Mouse (Mus musculus) stomach, embryonic 14.5 days (tissue): ENCODE measurements at regions not wholly inside any gene's neighbourhood (a gene's known extent, or its start where the extent isn't known, plus 50 kb on each side); places are given as distances from the start of the nearest gene placed in this dataset.

ENCODE experiments used
- ATAC-seq: fragments of 200-750 bp; cut with Nextera tagmentation; 2 replicates; pipeline ENCODE4 v1.8.0; 2017; ENCODE audit warnings: low read depth, moderate TSS enrichment; ENCODE audit not compliant: insufficient number of reproducible peaks, insufficient read depth, low FRiP score
- H3K27ac ChIP-seq: fragments of 300-500 bp; sonication (generic); 2 replicates; pipeline ENCODE4 v1.5.1; 2014; ENCODE audit warnings: mild to moderate bottlenecking, low read length, moderate library complexity, mixed read lengths
- H3K27me3 ChIP-seq: fragments of 300-500 bp; sonication (generic); 2 replicates; pipeline ENCODE4 v1.6.1; 2014; ENCODE audit warnings: low read length, control low read depth, mixed read lengths; ENCODE audit not compliant: control insufficient read depth, insufficient read depth
- H3K36me3 ChIP-seq: fragments of 300-500 bp; sonication (generic); 2 replicates; pipeline ENCODE4 v1.6.1; 2014; ENCODE audit warnings: mild to moderate bottlenecking, control low read depth, low read length, moderate library complexity, mixed read lengths; ENCODE audit not compliant: control insufficient read depth, insufficient read depth
- H3K4me1 ChIP-seq: fragments of 300-500 bp; sonication (generic); 2 replicates; pipeline ENCODE4 v1.6.1; 2014; ENCODE audit warnings: low read length, control low read depth, mixed read lengths; ENCODE audit not compliant: control insufficient read depth, insufficient read depth
- H3K4me2 ChIP-seq: fragments of 300-500 bp; sonication (generic); replicated peaks from 2 replicates; pipeline ENCODE4 v1.6.1; 2014; ENCODE audit warnings: low read depth, low read length, control low read depth
- H3K4me3 ChIP-seq: fragments of 300-500 bp; sonication (generic); 2 replicates; pipeline ENCODE4 v1.5.1; 2014; ENCODE audit warnings: low read depth, low read length, control low read depth
- H3K9ac ChIP-seq: fragments of 300-500 bp; sonication (generic); replicated peaks from 2 replicates; pipeline ENCODE4 v1.6.1; 2014; ENCODE audit warnings: low read depth, mild to moderate bottlenecking, control low read depth, low read length, moderate library complexity, mixed read lengths
- H3K9me3 ChIP-seq: fragments of 300-500 bp; sonication (generic); 2 replicates; pipeline ENCODE4 v1.6.1; 2016; ENCODE audit warnings: low read depth, low read length, control low read depth; ENCODE audit not compliant: control insufficient read depth
- WGBS: fragments of 180-500 bp; shearing (Covaris S2); extraction: QIAGEN DNeasy Blood & Tissue Kit; methylation state at CpG from one replicate; pipeline ENCODE4 v1.1.7; 2014; 5-methylcytosine and 5-hydroxymethylcytosine counted together

GRCm38 (mm10) chr13:48171994-48172393 lies 89.0 kb upstream of the Id4 start:
- WGBS = 58% methylated on average over 3 of the region's 3 CpGs
- no peak for ATAC-seq

GRCm38 (mm10) chr13:48192476-48192875 lies 68.6 kb upstream of the Id4 start:
- no peak for ATAC-seq
- no peak overlapping the region for H3K9ac ChIP-seq
- H3K27ac ChIP-seq = no peak overlapping the region
- 78% methylated on average over 2 of the region's 2 CpGs for WGBS
- no peaks in the 10 kb centered on the region for H3K4me1 ChIP-seq
- H3K9me3 ChIP-seq = no peaks in the 10 kb centered on the region
- no peak overlapping the region for H3K4me3 ChIP-seq
- H3K4me2 ChIP-seq = no peak overlapping the region
- no peaks in the 10 kb centered on the region for H3K36me3 ChIP-seq
- no peaks in the 10 kb centered on the region for H3K27me3 ChIP-seq

More at GRCm38 (mm10) chr13:48171994-48172393, 89.0 kb upstream of the Id4 start:
- Histone ChIP-seq H3K9ac (no peak overlapping the region), H3K27ac (no peak overlapping the region), H3K9me3 (no peaks in the 10 kb centered on the region), H3K27me3 (no peaks in the 10 kb centered on the region), H3K4me2 (no peak overlapping the region), H3K4me3 (no peak overlapping the region), H3K4me1 (no peaks in the 10 kb centered on the region), H3K36me3 (no peaks in the 10 kb centered on the region)

GRCm38 (mm10) chr13:48193942-48194341 lies 67.1 kb upstream of the Id4 start:
- Histone ChIP-seq H3K4me1 (no peaks in the 10 kb centered on the region), H3K9me3 (no peaks in the 10 kb centered on the region), H3K4me3 (no peak overlapping the region), H3K9ac (no peak overlapping the region), H3K27me3 (no peaks in the 10 kb centered on the region), H3K36me3 (no peaks in the 10 kb centered on the region), H3K4me2 (no peak overlapping the region), H3K27ac (no peak overlapping the region)
- ATAC-seq = no peak
- WGBS = 88% methylated on average over 5 of the region's 5 CpGs

GRCm38 (mm10) chr13:48207824-48208223 lies 53.2 kb upstream of the Id4 start:
- 53% methylated on average over 4 of the region's 4 CpGs for WGBS
- Histone ChIP-seq H3K9ac (no peak overlapping the region), H3K4me2 (no peak overlapping the region), H3K4me1 (0 out of 2 replicates have a peak, but pooled peaks cover 3% of the 10 kb centered on the region), H3K4me3 (no peak overlapping the region), H3K27ac (no peak overlapping the region), H3K27me3 (no peaks in the 10 kb centered on the region), H3K36me3 (no peaks in the 10 kb centered on the region), H3K9me3 (no peaks in the 10 kb centered on the region)
- ATAC-seq = no peak
